In genomic region chr11:28022876-28023275, GRCm38 (mm10) we compare ENCODE assay signal across 22 mouse cellular contexts.
A peak's percentile ranks its signal among the peaks of the same experiment; 100 is the strongest.
DNase-seq lines count a peak whose midpoint lies in the region; ATAC-seq and TF ChIP-seq lines count a peak whose summit lies in the region.
"Had no signal": no experiment of that assay in that cellular context is flagged by ENCODE, and none has a peak within 500 bp of the region (broad histone marks: within the 10 kb centered on the region; RNA-seq: fewer than 3 reads in every experiment).

No protein-coding gene starts in this region.

- no peak overlapping the region for H3K4me3 ChIP-seq in forebrain, embryonic 14.5 days (ENCODE audit: low read depth, low read length)
- H3K4me3 ChIP-seq in forebrain, embryonic 12.5 days (replicated peaks): no peak overlapping the region
- H3K4me3 ChIP-seq: embryonic facial prominence, embryonic 13.5 days; embryonic facial prominence, embryonic 15.5 days; forebrain, embryonic 15.5 days had no signal

- no peak overlapping the region for H3K27ac ChIP-seq in forebrain, embryonic 14.5 days (ENCODE audit: low read depth, low read length)
- H3K27ac ChIP-seq in forebrain, embryonic 12.5 days: no peak overlapping the region
- H3K27ac ChIP-seq: embryonic facial prominence, embryonic 13.5 days; embryonic facial prominence, embryonic 15.5 days; forebrain, embryonic 15.5 days had no signal

- no peaks in the 10 kb centered on the region for H3K4me1 ChIP-seq in forebrain, embryonic 14.5 days (ENCODE audit: control insufficient read depth, insufficient read depth, low read length)
- H3K4me1 ChIP-seq in forebrain, embryonic 12.5 days: no peaks in the 10 kb centered on the region
- H3K4me1 ChIP-seq: embryonic facial prominence, embryonic 13.5 days; embryonic facial prominence, embryonic 15.5 days; forebrain, embryonic 15.5 days had no signal

- H3K27me3 ChIP-seq in forebrain, embryonic 14.5 days (replicated peaks; ENCODE audit: control insufficient read depth, insufficient read depth, low read length): no peaks in the 10 kb centered on the region
- no peaks in the 10 kb centered on the region for H3K27me3 ChIP-seq in forebrain, embryonic 12.5 days
- H3K27me3 ChIP-seq: embryonic facial prominence, embryonic 13.5 days; embryonic facial prominence, embryonic 15.5 days; forebrain, embryonic 15.5 days; Patski had no signal

- no peak for TF ChIP-seq POLR2A in brain, embryonic 14.5 days (IDR thresholded peaks at IDR 0.05; ENCODE audit: borderline replicate concordance, extremely low read depth, insufficient read depth, insufficient read length, poor library complexity, severe bottlenecking)

- DNase-seq in forebrain, embryonic 14.5 days (ENCODE audit: low spot score): peak; percentile 0
- DNase-seq in retina, embryonic 14.5 days (ENCODE audit: low spot score): peak; percentile 63
- DNase-seq in retina, postnatal 1 day: no peak
- peak; percentile 3 for DNase-seq in brain, embryonic 14.5 days (ENCODE audit: low read depth)
- DNase-seq in thymus, postnatal 4 days: no peak
- DNase-seq: adrenal gland, adult 8-10 months; adrenal gland, postnatal 14 days; adrenal gland, postnatal 36 days; cerebellum, adult 11 months; cerebellum, adult 18-20 months; cerebellum, adult 8-10 months; cerebellum, adult 9-11 months; cerebellum, postnatal 14 days; cerebellum, postnatal 36 days; forebrain, postnatal 0 days had no signal

- no peak overlapping the region for H3K9ac ChIP-seq in forebrain, embryonic 14.5 days (ENCODE audit: low read length)
- no peak overlapping the region for H3K9ac ChIP-seq in forebrain, embryonic 12.5 days
- H3K9ac ChIP-seq: embryonic facial prominence, embryonic 13.5 days; embryonic facial prominence, embryonic 15.5 days; forebrain, embryonic 15.5 days; forebrain, postnatal 0 days had no signal

- no peak for TF ChIP-seq CTCF in brain, embryonic 14.5 days (IDR thresholded peaks at IDR 0.05; ENCODE audit: borderline replicate concordance, extremely low read depth, insufficient read depth, insufficient read length)

- H3K36me3 ChIP-seq in forebrain, embryonic 14.5 days (ENCODE audit: control insufficient read depth, insufficient read depth, low read length): no peaks in the 10 kb centered on the region
- H3K36me3 ChIP-seq in forebrain, embryonic 12.5 days (replicated peaks): no peaks in the 10 kb centered on the region
- H3K36me3 ChIP-seq: embryonic facial prominence, embryonic 13.5 days; embryonic facial prominence, embryonic 15.5 days; forebrain, embryonic 15.5 days had no signal

- no peaks in the 10 kb centered on the region for H3K9me3 ChIP-seq in forebrain, embryonic 14.5 days (replicated peaks; ENCODE audit: control insufficient read depth, low read length)
- H3K9me3 ChIP-seq in forebrain, embryonic 12.5 days: no peaks in the 10 kb centered on the region
- H3K9me3 ChIP-seq: embryonic facial prominence, embryonic 13.5 days; embryonic facial prominence, embryonic 15.5 days; forebrain, embryonic 15.5 days had no signal

- H3K4me2 ChIP-seq in forebrain, embryonic 14.5 days (ENCODE audit: low read length): no peak overlapping the region
- no peak overlapping the region for H3K4me2 ChIP-seq in forebrain, embryonic 12.5 days
- H3K4me2 ChIP-seq: embryonic facial prominence, embryonic 13.5 days; embryonic facial prominence, embryonic 15.5 days; forebrain, embryonic 15.5 days had no signal

- ATAC-seq in forebrain, embryonic 14.5 days: no peak
- no peak for ATAC-seq in forebrain, embryonic 12.5 days (ENCODE audit: low FRiP score)
- ATAC-seq in erythroblast, adult 5-6 weeks (replicated peaks; ENCODE audit: low FRiP score, poor library complexity, severe bottlenecking): no peak
- ATAC-seq: activated CD4-positive, CD25-positive, alpha-beta regulatory T cell, adult 4 months; forebrain, embryonic 15.5 days; forebrain, postnatal 0 days; Patski had no signal

Comparison
In these comparisons a context has a peak if more than half of its experiments do, and no peak if none do; other contexts are left out.
1. DNase-seq: peak in forebrain, embryonic 14.5 days (single experiment), retina, embryonic 14.5 days (single experiment) and brain, embryonic 14.5 days (single experiment); none in retina, postnatal 1 day (single experiment) and thymus, postnatal 4 days (single experiment).